Mouse (Mus musculus): ENCODE results near the gene Rab36. TPM values are rescaled to one million over a fixed set of nuclear protein-coding genes. Genes with fewer than 3 reads are reported as not detected.
A peak's percentile ranks its signal among the peaks of the same experiment; 100 is the strongest.

The Rab36 gene
- 0.82 and 1.7 TPM in 2 replicates for polyA plus RNA-seq (2012; ENCODE audit: insufficient read depth, insufficient read length, missing spikeins)

DNA sequence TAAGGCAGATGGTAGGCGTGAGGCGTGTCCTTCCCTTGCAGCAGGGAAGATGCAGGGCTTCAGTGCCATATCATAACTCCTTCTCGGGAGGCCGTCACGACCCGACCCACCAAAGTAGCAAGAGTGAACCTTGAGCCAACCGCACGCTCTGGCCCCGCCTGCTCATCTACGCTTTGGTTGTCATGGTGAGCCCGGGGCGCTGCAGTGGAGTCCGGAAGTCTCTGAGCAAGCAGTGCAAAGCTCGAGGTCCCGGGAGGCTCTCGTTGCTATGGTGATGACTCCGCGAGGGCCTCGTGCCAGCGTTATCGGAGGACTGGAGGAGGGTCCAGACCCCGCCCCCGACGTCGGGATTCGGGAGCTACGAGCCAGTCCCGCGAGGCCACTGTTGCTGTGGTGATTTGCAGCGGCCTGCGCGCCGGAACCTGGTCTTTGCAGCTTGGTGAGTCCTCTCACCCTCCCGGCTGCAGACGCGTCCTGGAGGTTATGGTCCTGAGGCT is at the start of gene Rab36:
Gene Rab36 (plus strand): TSS at position 176 of the 497 bp plus-strand sequence.
- peak within 1 kb of the TSS; percentile 31; the same call in 1 of the 2 replicates for H3K4me3 ChIP-seq (ENCODE audit: insufficient read depth, low read length)
- TF ChIP-seq CTCF (IDR thresholded peaks at IDR 0.05; ENCODE audit: low read depth, low read length) (no peak), POLR2A (IDR thresholded peaks at IDR 0.05; ENCODE audit: borderline replicate concordance, low read depth, low read length) (no peak)
- no peak within 1 kb of the TSS for H3K27ac ChIP-seq (ENCODE audit: insufficient read depth, low read depth, low read length)
- no peaks in the 10 kb centered on the region for H3K4me1 ChIP-seq (ENCODE audit: control insufficient read depth, insufficient read depth, low read length)

DNA sequence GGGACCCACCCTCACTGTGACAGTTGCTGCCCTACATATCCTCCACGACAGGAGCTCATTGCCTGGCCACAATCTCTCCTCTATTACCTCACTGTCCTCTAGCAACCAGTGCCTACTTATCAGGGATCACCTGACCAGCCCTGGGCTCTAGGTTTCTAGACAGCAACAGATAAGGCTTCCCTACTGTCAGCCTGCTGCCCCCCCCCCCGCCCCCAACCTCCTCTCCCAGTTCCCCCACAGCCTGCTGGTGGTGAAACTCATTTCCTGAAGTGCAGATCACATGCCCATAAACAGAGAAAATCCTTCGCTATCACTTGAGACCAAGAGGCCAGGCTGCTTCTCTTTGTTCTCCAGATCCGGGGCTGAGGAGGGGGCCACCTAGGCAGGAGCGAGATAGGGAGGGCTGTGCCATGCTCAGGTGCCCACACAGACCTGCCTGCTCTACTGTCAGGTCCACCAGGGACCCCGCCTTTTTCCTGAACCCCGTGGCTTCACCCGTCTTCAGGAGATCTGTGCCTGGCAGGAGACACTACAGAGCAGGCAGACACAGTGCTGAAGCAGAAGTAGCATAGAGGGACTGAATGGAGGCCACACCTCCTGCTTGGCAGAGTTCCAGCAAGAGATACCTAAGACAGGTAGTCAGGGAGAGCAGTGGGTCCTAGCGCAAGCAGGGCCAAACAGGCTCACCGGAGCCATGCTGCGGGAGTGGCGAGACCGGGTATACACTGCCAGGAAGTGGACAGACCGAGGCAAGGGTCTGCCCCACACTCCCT is 49.0 kb upstream of the Rab36 start:
- no peak overlapping the region for H3K4me3 ChIP-seq (ENCODE audit: insufficient read depth, low read length)
- no peaks in the 10 kb centered on the region for H3K4me1 ChIP-seq (ENCODE audit: control insufficient read depth, insufficient read depth, low read length)
- TF ChIP-seq POLR2A (IDR thresholded peaks at IDR 0.05; ENCODE audit: borderline replicate concordance, low read depth, low read length) = no peak
- no peak for TF ChIP-seq CTCF (IDR thresholded peaks at IDR 0.05; ENCODE audit: low read depth, low read length)
- H3K27ac ChIP-seq (ENCODE audit: insufficient read depth, low read depth, low read length) = no peak overlapping the region

GRCm38 (mm10) chr10:74989814-74990213 is 47.0 kb upstream of the Rab36 start:
- no peak overlapping the region for H3K4me3 ChIP-seq (ENCODE audit: insufficient read depth, low read length)
- H3K4me1 ChIP-seq (ENCODE audit: control insufficient read depth, insufficient read depth, low read length) = no peaks in the 10 kb centered on the region
- no peak for TF ChIP-seq POLR2A (IDR thresholded peaks at IDR 0.05; ENCODE audit: borderline replicate concordance, low read depth, low read length)
- no peak for TF ChIP-seq CTCF (IDR thresholded peaks at IDR 0.05; ENCODE audit: low read depth, low read length)

GRCm38 (mm10) chr10:74990584-74991322 is 46.1 kb upstream of the Rab36 start:
- TF ChIP-seq CTCF (IDR thresholded peaks at IDR 0.05; ENCODE audit: low read depth, low read length) (no peak), POLR2A (IDR thresholded peaks at IDR 0.05; ENCODE audit: borderline replicate concordance, low read depth, low read length) (no peak)
- H3K4me1 ChIP-seq (ENCODE audit: control insufficient read depth, insufficient read depth, low read length) = no peaks in the 10 kb centered on the region
- H3K4me3 ChIP-seq (ENCODE audit: insufficient read depth, low read length) = no peak overlapping the region
- H3K27ac ChIP-seq (ENCODE audit: insufficient read depth, low read depth, low read length) = no peak overlapping the region

More at GRCm38 (mm10) chr10:74989814-74990213, 47.0 kb upstream of the Rab36 start:
- no peak overlapping the region for H3K27ac ChIP-seq (ENCODE audit: insufficient read depth, low read depth, low read length)

DNA sequence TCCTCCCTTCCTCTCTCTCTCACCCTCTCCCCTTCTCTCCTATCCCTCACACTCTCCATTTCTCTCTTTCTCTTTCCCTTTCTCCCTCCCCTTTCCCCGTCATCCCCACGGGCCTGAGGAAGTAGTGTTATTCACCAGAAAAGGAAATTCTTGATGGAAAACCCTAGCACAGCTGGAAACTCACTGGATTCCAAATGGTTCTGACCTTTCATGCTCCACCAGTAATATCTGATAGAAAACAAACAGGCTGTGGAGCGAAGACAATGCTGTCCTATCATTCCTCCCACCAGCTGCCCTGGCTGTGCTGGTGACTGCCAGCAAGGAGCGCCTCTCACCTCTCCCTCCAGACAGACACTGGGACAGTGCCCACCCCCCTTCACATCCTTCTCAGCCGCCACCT is 42.0 kb upstream of the Rab36 start:
- Histone ChIP-seq H3K4me1 (ENCODE audit: control insufficient read depth, insufficient read depth, low read length) (no peaks in the 10 kb centered on the region), H3K4me3 (ENCODE audit: insufficient read depth, low read length) (no peak overlapping the region), H3K27ac (ENCODE audit: insufficient read depth, low read depth, low read length) (no peak overlapping the region)
- TF ChIP-seq POLR2A (IDR thresholded peaks at IDR 0.05; ENCODE audit: borderline replicate concordance, low read depth, low read length) = no peak
- no peak for TF ChIP-seq CTCF (IDR thresholded peaks at IDR 0.05; ENCODE audit: low read depth, low read length)

DNA sequence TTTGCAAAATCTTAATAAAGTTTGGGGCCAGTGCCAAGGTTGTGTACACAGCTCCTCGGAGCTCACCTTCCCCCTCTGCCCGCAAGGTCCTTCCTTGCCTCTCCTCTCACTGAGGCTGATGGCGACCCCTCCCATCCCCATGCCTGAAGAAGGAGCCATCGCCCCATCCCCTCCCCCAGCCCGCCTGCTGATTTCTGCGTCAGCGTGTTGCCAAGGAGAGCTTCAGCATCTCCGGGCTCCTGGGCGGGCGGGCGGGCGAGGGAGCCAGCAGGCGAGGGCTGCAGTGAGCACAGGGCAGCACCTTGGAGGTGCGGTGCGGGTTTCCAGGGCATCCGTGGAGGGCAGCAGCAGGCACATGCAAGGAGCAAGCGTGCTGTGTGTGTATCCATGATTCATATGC is 41.5 kb upstream of the Rab36 start:
- H3K27ac ChIP-seq (ENCODE audit: insufficient read depth, low read depth, low read length) = no peak overlapping the region
- H3K4me1 ChIP-seq (ENCODE audit: control insufficient read depth, insufficient read depth, low read length) = no peaks in the 10 kb centered on the region
- H3K4me3 ChIP-seq (ENCODE audit: insufficient read depth, low read length) = no peak overlapping the region
- TF ChIP-seq POLR2A (IDR thresholded peaks at IDR 0.05; ENCODE audit: borderline replicate concordance, low read depth, low read length) (no peak), CTCF (IDR thresholded peaks at IDR 0.05; ENCODE audit: low read depth, low read length) (no peak)

GRCm38 (mm10) chr10:75001391-75001790 is 35.5 kb upstream of the Rab36 start:
- no peaks in the 10 kb centered on the region for H3K4me1 ChIP-seq (ENCODE audit: control insufficient read depth, insufficient read depth, low read length)
- H3K27ac ChIP-seq (ENCODE audit: insufficient read depth, low read depth, low read length) = no peak overlapping the region
- TF ChIP-seq POLR2A (IDR thresholded peaks at IDR 0.05; ENCODE audit: borderline replicate concordance, low read depth, low read length) = no peak
- no peak for TF ChIP-seq CTCF (IDR thresholded peaks at IDR 0.05; ENCODE audit: low read depth, low read length)
- H3K4me3 ChIP-seq (ENCODE audit: insufficient read depth, low read length) = no peak overlapping the region

- TF ChIP-seq POLR2A (IDR thresholded peaks at IDR 0.05; ENCODE audit: borderline replicate concordance, low read depth, low read length) (no peak), CTCF (IDR thresholded peaks at IDR 0.05; ENCODE audit: low read depth, low read length) (no peak)
- Histone ChIP-seq H3K4me1 (ENCODE audit: control insufficient read depth, insufficient read depth, low read length) (no peaks in the 10 kb centered on the region), H3K4me3 (ENCODE audit: insufficient read depth, low read length) (no peak overlapping the region), H3K27ac (ENCODE audit: insufficient read depth, low read depth, low read length) (no peak overlapping the region)
Measured at GRCm38 (mm10) chr10:75004067-75004466, 32.8 kb upstream of the Rab36 start.

GRCm38 (mm10) chr10:75006889-75007662 is 29.8 kb upstream of the Rab36 start:
- no peak overlapping the region for H3K27ac ChIP-seq (ENCODE audit: insufficient read depth, low read depth, low read length)
- no peak overlapping the region for H3K4me3 ChIP-seq (ENCODE audit: insufficient read depth, low read length)
- no peak for TF ChIP-seq CTCF (IDR thresholded peaks at IDR 0.05; ENCODE audit: low read depth, low read length)
- TF ChIP-seq POLR2A (IDR thresholded peaks at IDR 0.05; ENCODE audit: borderline replicate concordance, low read depth, low read length) = no peak
- no peaks in the 10 kb centered on the region for H3K4me1 ChIP-seq (ENCODE audit: control insufficient read depth, insufficient read depth, low read length)

All from bone marrow macrophage, adult 2 months (primary cell).